Mouse (Mus musculus) intestine, embryonic 15.5 days (tissue): ENCODE measurements around the gene Usp48. TPM values are rescaled to one million over a fixed set of nuclear protein-coding genes. Genes with fewer than 3 reads are reported as not detected.

Source experiments
- ATAC-seq: fragments of 200-750 bp; cut with Nextera tagmentation; 2 replicates; pipeline ENCODE4 v1.8.0; 2017; ENCODE audit warnings: moderate TSS enrichment, moderate library complexity
- H3K27ac ChIP-seq: fragments of 300-500 bp; sonication (generic); 2 replicates; pipeline ENCODE4 v1.5.1; 2015; ENCODE audit warnings: mild to moderate bottlenecking, inconsistent platforms
- H3K27me3 ChIP-seq: fragments of 300-500 bp; sonication (generic); replicated peaks from 2 replicates; pipeline ENCODE4 v1.6.1; 2015; ENCODE audit warnings: inconsistent platforms
- H3K36me3 ChIP-seq: fragments of 300-500 bp; sonication (generic); 2 replicates; pipeline ENCODE4 v1.6.1; 2015; ENCODE audit warnings: inconsistent platforms
- H3K4me1 ChIP-seq: fragments of 300-500 bp; sonication (generic); replicated peaks from 2 replicates; pipeline ENCODE4 v1.6.1; 2015; ENCODE audit warnings: inconsistent platforms
- H3K4me2 ChIP-seq: fragments of 300-500 bp; sonication (generic); replicated peaks from 2 replicates; pipeline ENCODE4 v1.6.1; 2015; ENCODE audit warnings: mild to moderate bottlenecking, inconsistent platforms
- H3K4me3 ChIP-seq: fragments of 300-500 bp; sonication (generic); replicated peaks from 2 replicates; pipeline ENCODE4 v1.5.1; 2015; ENCODE audit warnings: inconsistent platforms
- H3K9ac ChIP-seq: fragments of 300-500 bp; sonication (generic); 2 replicates; pipeline ENCODE4 v1.6.1; 2015; ENCODE audit warnings: inconsistent platforms
- H3K9me3 ChIP-seq: fragments of 300-500 bp; sonication (generic); 2 replicates; pipeline ENCODE4 v1.6.1; 2016; ENCODE audit warnings: inconsistent platforms
- WGBS: fragments of 180-500 bp; shearing (Covaris S2); methylation state at CpG from one replicate; pipeline ENCODE4 v1.1.7; 2015; 5-methylcytosine and 5-hydroxymethylcytosine counted together
- polyA plus RNA-seq: library from polyadenylated mRNA; unstranded; fragments of >200 nt; fragmentation: Nextera tagmentation; extraction: Ambion mirVana; gene quantifications from 2 replicates; pipeline ENCODE4 v1.2.1, GENCODE M21; 2015

Usp48 gene
- polyA plus RNA-seq, 1 experiment from 2014 or later = 62.0 TPM

- H3K27ac ChIP-seq = no peak overlapping the region
- H3K4me3 ChIP-seq = peak overlapping the region; percentile 29
- ATAC-seq = peak; percentile 32
- no peaks in the 10 kb centered on the region for H3K36me3 ChIP-seq
- peaks cover 13% of the 10 kb centered on the region for H3K4me1 ChIP-seq
- H3K9me3 ChIP-seq = no peaks in the 10 kb centered on the region
- peaks cover 35% of the 10 kb centered on the region for H3K27me3 ChIP-seq
- WGBS = 3% methylated on average over 52 of the region's 52 CpGs
- 0 out of 2 replicates have a peak overlapping the region, but pooled peaks have one; percentile 34 for H3K9ac ChIP-seq
- H3K4me2 ChIP-seq = peak overlapping the region; percentile 71
These were observed 88.0 kb downstream of the Usp48 start for GRCm38 (mm10) chr4:137681408-137682104.

- Histone ChIP-seq H3K4me2 (no peak overlapping the region), H3K27me3 (peaks cover 35% of the 10 kb centered on the region), H3K36me3 (no peaks in the 10 kb centered on the region), H3K9ac (no peak overlapping the region), H3K27ac (no peak overlapping the region), H3K4me1 (peaks cover 18% of the 10 kb centered on the region), H3K4me3 (no peak overlapping the region), H3K9me3 (no peaks in the 10 kb centered on the region)
- WGBS = 42% methylated on average over 7 of the region's 7 CpGs
- ATAC-seq = no peak
These were observed 89.5 kb downstream of the Usp48 start for GRCm38 (mm10) chr4:137682961-137683453.

GRCm38 (mm10) chr4:137684830-137685343 lies 91.3 kb downstream of the Usp48 start:
- Histone ChIP-seq H3K27ac (no peak overlapping the region), H3K4me2 (no peak overlapping the region), H3K4me1 (peaks cover 18% of the 10 kb centered on the region), H3K9me3 (no peaks in the 10 kb centered on the region), H3K4me3 (no peak overlapping the region), H3K27me3 (peaks cover 31% of the 10 kb centered on the region), H3K9ac (no peak overlapping the region), H3K36me3 (no peaks in the 10 kb centered on the region)
- ATAC-seq = no peak
- 21% methylated on average over 9 of the region's 9 CpGs for WGBS

DNA sequence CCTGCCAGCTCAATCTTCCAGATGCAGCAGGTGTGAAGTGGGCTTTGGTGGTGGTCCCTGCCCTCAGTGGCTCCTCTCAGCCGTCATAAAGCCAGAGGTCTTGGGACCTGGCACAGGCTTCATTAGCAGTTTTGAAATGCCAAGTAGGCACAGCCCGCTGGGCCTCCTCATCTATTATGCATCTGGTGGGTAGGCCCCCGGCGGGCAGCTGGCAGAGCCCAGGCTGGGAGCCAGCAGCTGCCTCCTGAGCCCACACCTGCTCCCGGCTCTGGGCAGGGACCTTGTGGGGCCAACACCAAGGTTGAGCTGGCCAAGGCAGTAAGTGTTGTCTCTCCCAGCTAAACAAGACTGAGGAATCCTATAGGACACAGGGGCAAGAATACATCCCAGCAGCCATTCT lies 92.7 kb downstream of the Usp48 start:
- H3K9me3 ChIP-seq = no peaks in the 10 kb centered on the region
- H3K36me3 ChIP-seq = no peaks in the 10 kb centered on the region
- H3K4me1 ChIP-seq = peaks cover 16% of the 10 kb centered on the region
- H3K4me3 ChIP-seq = no peak overlapping the region
- no peak overlapping the region for H3K4me2 ChIP-seq
- ATAC-seq = 0 out of 2 replicates have a peak, but pooled peaks have one; percentile 29
- WGBS = 82% methylated on average over 5 of the region's 5 CpGs
- no peak overlapping the region for H3K9ac ChIP-seq
- peaks cover 17% of the 10 kb centered on the region for H3K27me3 ChIP-seq
- no peak overlapping the region for H3K27ac ChIP-seq

DNA sequence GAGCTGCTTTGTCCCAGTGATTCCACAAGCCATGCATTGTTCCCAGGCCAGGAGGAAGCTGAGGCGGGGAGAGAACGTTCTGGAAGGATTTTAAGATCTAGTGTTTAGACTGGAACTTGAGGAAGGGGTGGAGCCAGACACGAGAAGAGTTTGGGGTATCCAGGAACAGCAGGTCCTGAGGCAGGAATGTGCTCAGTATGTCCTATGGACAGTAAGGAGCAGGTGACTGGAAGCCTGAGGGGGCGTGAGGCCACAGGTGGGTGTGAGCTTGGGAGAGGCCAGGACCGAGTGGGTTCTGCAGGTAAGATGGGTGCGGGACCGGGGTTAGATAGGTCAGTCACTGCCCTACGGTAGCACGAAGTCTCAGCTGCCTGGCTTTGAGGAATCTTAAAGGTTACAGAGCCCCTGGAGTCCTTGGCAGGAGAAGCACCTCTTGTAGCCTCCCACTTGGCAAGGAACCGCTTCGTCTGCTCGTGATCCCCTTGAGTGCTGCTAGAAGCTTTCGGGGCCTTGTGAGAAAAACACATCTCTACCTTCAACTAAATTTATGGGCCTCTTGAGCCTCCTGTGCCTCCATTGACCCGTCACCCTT lies 93.8 kb downstream of the Usp48 start:
- Histone ChIP-seq H3K4me3 (no peak overlapping the region), H3K9ac (no peak overlapping the region), H3K9me3 (no peaks in the 10 kb centered on the region), H3K27ac (no peak overlapping the region), H3K4me2 (no peak overlapping the region), H3K27me3 (peaks cover 7% of the 10 kb centered on the region), H3K36me3 (no peaks in the 10 kb centered on the region), H3K4me1 (peaks cover 8% of the 10 kb centered on the region)
- WGBS = 57% methylated on average over 14 of the region's 14 CpGs
- no peak for ATAC-seq

DNA sequence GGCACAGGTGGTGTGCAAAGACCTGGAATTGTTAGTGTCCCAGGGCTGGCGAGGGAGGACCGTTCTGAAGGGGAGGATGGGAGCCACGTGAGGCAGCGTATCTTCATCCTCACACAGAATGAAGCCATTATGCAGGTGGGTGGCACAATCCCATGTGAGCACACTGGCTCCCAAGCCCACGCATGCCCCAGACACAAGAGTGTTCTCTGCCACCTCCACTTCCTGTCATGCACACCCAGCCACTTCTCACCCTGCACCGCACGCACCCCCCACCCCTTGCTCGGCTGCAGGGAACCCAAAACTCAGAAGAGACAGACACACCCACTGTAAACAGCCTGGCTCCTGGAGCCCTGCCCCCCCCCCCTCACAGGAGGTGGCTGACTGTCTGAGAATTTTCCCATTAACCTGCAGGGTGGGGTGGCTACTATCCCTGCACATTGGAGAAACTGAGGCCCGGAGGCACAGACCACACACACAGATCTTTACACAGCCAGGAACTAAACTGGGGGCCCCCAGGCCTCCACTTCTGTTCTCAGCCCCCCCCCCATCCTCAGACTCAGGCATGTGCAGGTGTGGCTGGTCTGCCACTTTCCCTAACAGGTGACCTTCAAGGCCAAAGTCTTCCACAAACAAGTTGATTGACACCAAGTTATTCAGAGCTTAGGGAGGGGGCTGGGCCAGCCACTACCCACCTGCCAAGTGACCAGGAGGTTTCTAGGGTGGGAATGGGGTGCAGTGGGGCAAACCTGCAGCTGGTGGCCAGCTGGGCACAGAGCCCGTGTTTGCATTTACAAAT lies 98.8 kb downstream of the Usp48 start:
- ATAC-seq = peak; percentile 34; the same call in 1 of the 2 replicates
- Histone ChIP-seq H3K27ac (no peak overlapping the region), H3K4me3 (no peak overlapping the region), H3K36me3 (no peaks in the 10 kb centered on the region), H3K4me1 (peaks cover 12% of the 10 kb centered on the region), H3K9ac (no peak overlapping the region), H3K27me3 (no peaks in the 10 kb centered on the region), H3K9me3 (no peaks in the 10 kb centered on the region), H3K4me2 (no peak overlapping the region)
- 63% methylated on average over 10 of the region's 10 CpGs for WGBS

- H3K4me3 ChIP-seq = no peak overlapping the region
- peaks cover 32% of the 10 kb centered on the region for H3K4me1 ChIP-seq
- H3K4me2 ChIP-seq = no peak overlapping the region
- H3K27ac ChIP-seq = peak overlapping the region; percentile 71
- no peak overlapping the region for H3K9ac ChIP-seq
- H3K36me3 ChIP-seq = no peaks in the 10 kb centered on the region
- H3K27me3 ChIP-seq = no peaks in the 10 kb centered on the region
- 60% methylated on average over 8 of the region's 8 CpGs for WGBS
- H3K9me3 ChIP-seq = no peaks in the 10 kb centered on the region
- no peak for ATAC-seq
These were observed 101.7 kb downstream of the Usp48 start for GRCm38 (mm10) chr4:137695300-137695699.

DNA sequence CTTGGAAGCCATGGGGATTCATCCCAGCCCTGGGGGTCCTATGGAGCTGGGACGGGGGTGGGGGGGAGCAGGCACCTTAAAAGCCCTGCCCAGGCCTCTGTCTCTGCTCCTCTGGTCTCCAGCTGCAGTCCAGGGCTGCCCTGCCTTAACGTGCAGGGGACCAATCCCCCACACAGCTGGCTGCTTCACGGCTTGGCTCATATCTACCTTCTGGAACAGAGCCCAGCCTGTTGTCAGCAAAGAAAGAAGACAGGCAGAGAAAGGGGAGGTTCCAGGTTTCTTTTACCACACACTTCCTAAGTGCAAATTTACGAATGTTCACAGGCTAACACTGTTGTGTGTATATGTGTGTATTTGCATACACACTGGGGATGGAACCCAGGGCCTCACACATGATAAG lies 102.3 kb downstream of the Usp48 start:
- H3K9me3 ChIP-seq = no peaks in the 10 kb centered on the region
- no peak overlapping the region for H3K4me3 ChIP-seq
- no peak overlapping the region for H3K4me2 ChIP-seq
- H3K27ac ChIP-seq = peak overlapping the region; percentile 71
- ATAC-seq = peak; percentile 42; the same call in 1 of the 2 replicates
- H3K9ac ChIP-seq = no peak overlapping the region
- H3K4me1 ChIP-seq = peaks cover 34% of the 10 kb centered on the region
- 18% methylated on average over 4 of the region's 4 CpGs for WGBS
- H3K36me3 ChIP-seq = no peaks in the 10 kb centered on the region
- H3K27me3 ChIP-seq = no peaks in the 10 kb centered on the region

- peak overlapping the region; percentile 60 for H3K27ac ChIP-seq
- 67% methylated on average over 13 of the region's 13 CpGs for WGBS
- ATAC-seq = peak; percentile 35
These were observed 103.8 kb downstream of the Usp48 start for GRCm38 (mm10) chr4:137697156-137697885.

GRCm38 (mm10) chr4:137698076-137698985 lies 104.8 kb downstream of the Usp48 start:
- H3K36me3 ChIP-seq = no peaks in the 10 kb centered on the region
- H3K4me1 ChIP-seq = peaks cover 41% of the 10 kb centered on the region
- 61% methylated on average over 7 of the region's 7 CpGs for WGBS
- peak; percentile 68 for ATAC-seq
- no peaks in the 10 kb centered on the region for H3K9me3 ChIP-seq
- H3K27ac ChIP-seq = peak overlapping the region; percentile 60
- no peak overlapping the region for H3K4me2 ChIP-seq
- H3K4me3 ChIP-seq = no peak overlapping the region
- no peak overlapping the region for H3K9ac ChIP-seq
- H3K27me3 ChIP-seq = no peaks in the 10 kb centered on the region

More at GRCm38 (mm10) chr4:137697156-137697885, 103.8 kb downstream of the Usp48 start:
- no peak overlapping the region for H3K4me3 ChIP-seq
- peaks cover 41% of the 10 kb centered on the region for H3K4me1 ChIP-seq
- H3K9ac ChIP-seq = no peak overlapping the region
- no peaks in the 10 kb centered on the region for H3K36me3 ChIP-seq
- no peaks in the 10 kb centered on the region for H3K27me3 ChIP-seq
- H3K4me2 ChIP-seq = no peak overlapping the region
- no peaks in the 10 kb centered on the region for H3K9me3 ChIP-seq
